ENCODE assay signal across 9 mouse cellular contexts in genomic region chrX:152655796-152656608, GRCm38 (mm10).
A peak's percentile ranks its signal among the peaks of the same experiment; 100 is the strongest.
DNase-seq lines count a peak whose midpoint lies in the region; ATAC-seq and TF ChIP-seq lines count a peak whose summit lies in the region.
"Had no signal": no experiment of that assay in that cellular context is flagged by ENCODE, and none has a peak within 500 bp of the region (broad histone marks: within the 10 kb centered on the region; RNA-seq: fewer than 3 reads in every experiment).

No protein-coding gene starts in this region.

- TF ChIP-seq CTCF in heart, adult 2 months (IDR thresholded peaks at IDR 0.05): no peak

- intact Hi-C loops in heart, adult 2 months (cut with DNase I): no loop called here

- no peaks in the 10 kb centered on the region for H3K79me2 ChIP-seq in heart, adult 2 months (replicated peaks; ENCODE audit: control insufficient read depth, insufficient read depth, low read length)

- H3K4me2 ChIP-seq in forebrain, embryonic 13.5 days: peak overlapping the region; percentile 37
- peak overlapping the region; percentile 22 for H3K4me2 ChIP-seq in midbrain, embryonic 15.5 days

- 0 out of 2 replicates have a peak, but pooled peaks cover 7% of the 10 kb centered on the region for H3K4me1 ChIP-seq in forebrain, embryonic 13.5 days
- 0 out of 2 replicates have a peak, but pooled peaks cover 4% of the 10 kb centered on the region for H3K4me1 ChIP-seq in midbrain, embryonic 15.5 days
- no peaks in the 10 kb centered on the region for H3K4me1 ChIP-seq in heart, adult 2 months (ENCODE audit: control insufficient read depth, insufficient read depth, low read length)

- DNase-seq in Muller cell, postnatal 12 days (ENCODE audit: inconsistent ontology term): peak; percentile 54
- peak; percentile 25 to 39 for DNase-seq in layer of hippocampus, adult 8-10 months (ENCODE audit: low spot score in 2 of 2)
- no peak for DNase-seq in urinary bladder, adult 2 months (ENCODE audit: low spot score)
- DNase-seq in ovary, postnatal 10 days (ENCODE audit: low spot score): no peak
- DNase-seq in gastrocnemius, adult 18-20 months (ENCODE audit: low spot score): no peak
- no peak for DNase-seq in heart, adult 2 months

- 19% methylated on average over 8 of the region's 8 CpGs for WGBS in forebrain, embryonic 13.5 days
- WGBS in midbrain, embryonic 15.5 days: 22% methylated on average over 8 of the region's 8 CpGs
- WGBS in heart, adult 2 months: 55% methylated on average over 8 of the region's 8 CpGs

- no peaks in the 10 kb centered on the region for H3K9me3 ChIP-seq in forebrain, embryonic 13.5 days (replicated peaks)
- no peaks in the 10 kb centered on the region for H3K9me3 ChIP-seq in midbrain, embryonic 15.5 days

- peaks cover 37% of the 10 kb centered on the region; the same call in 1 of the 2 replicates for H3K27me3 ChIP-seq in forebrain, embryonic 13.5 days
- H3K27me3 ChIP-seq in midbrain, embryonic 15.5 days (replicated peaks): peaks cover 24% of the 10 kb centered on the region
- H3K27me3 ChIP-seq in heart, adult 2 months (ENCODE audit: control insufficient read depth, insufficient read depth, low read length): no peaks in the 10 kb centered on the region
- H3K27me3 ChIP-seq: CH12.LX had no signal

- H3K4me3 ChIP-seq in forebrain, embryonic 13.5 days: no peak overlapping the region
- H3K4me3 ChIP-seq in midbrain, embryonic 15.5 days: 0 out of 2 replicates have a peak overlapping the region, but pooled peaks have one; percentile 2
- H3K4me3 ChIP-seq in heart, adult 2 months: no peak overlapping the region

- no peak for TF ChIP-seq POLR2A in heart, adult 2 months (IDR thresholded peaks at IDR 0.05; ENCODE audit: insufficient read depth, low read depth, low read length)

- no peak for TF ChIP-seq EP300 in heart, adult 2 months (IDR thresholded peaks at IDR 0.05; ENCODE audit: insufficient read depth, low read depth, low read length)

- no peak overlapping the region for H3K9ac ChIP-seq in forebrain, embryonic 13.5 days
- no peak overlapping the region for H3K9ac ChIP-seq in midbrain, embryonic 15.5 days
- no peak overlapping the region for H3K9ac ChIP-seq in heart, adult 2 months (ENCODE audit: low read depth, low read length)

- H3K36me3 ChIP-seq in forebrain, embryonic 13.5 days (ENCODE audit: poor library complexity, severe bottlenecking): no peaks in the 10 kb centered on the region
- no peaks in the 10 kb centered on the region for H3K36me3 ChIP-seq in midbrain, embryonic 15.5 days (replicated peaks)
- no peaks in the 10 kb centered on the region for H3K36me3 ChIP-seq in heart, adult 2 months (ENCODE audit: control insufficient read depth, insufficient read depth, low read length)

- ATAC-seq in forebrain, embryonic 13.5 days: peak; percentile 96
- peak; percentile 95 for ATAC-seq in midbrain, embryonic 15.5 days (replicated peaks)

- H3K27ac ChIP-seq in forebrain, embryonic 13.5 days: peak overlapping the region; percentile 61
- peak overlapping the region; percentile 65 for H3K27ac ChIP-seq in midbrain, embryonic 15.5 days
- no peak overlapping the region for H3K27ac ChIP-seq in heart, adult 2 months

Comparison
In these comparisons a context has a peak if more than half of its experiments do, and no peak if none do; other contexts are left out.
1. DNase-seq: peak in Muller cell, postnatal 12 days (single experiment) and layer of hippocampus, adult 8-10 months (2 of 2); none in urinary bladder, adult 2 months (single experiment), ovary, postnatal 10 days (single experiment), gastrocnemius, adult 18-20 months (single experiment) and heart, adult 2 months (0 of 2).